Mouse (Mus musculus): ENCODE data around the gene Nrip3. TPM values are rescaled to one million over a fixed set of nuclear protein-coding genes. Genes with fewer than 3 reads are reported as not detected.

The Nrip3 gene
- total RNA-seq, 2 experiments from 2014 or later, result 209 to 247 TPM

GRCm38 (mm10) chr7:109767575-109768350 lies 14.1 kb downstream of the Nrip3 start:
- no peak for DNase-seq

GRCm38 (mm10) chr7:109764009-109764408 lies 17.8 kb downstream of the Nrip3 start:
- no peak for DNase-seq

- DNase-seq, result no peak
Observed at GRCm38 (mm10) chr7:109756291-109756690, 25.5 kb downstream of the Nrip3 start.

- no peak for DNase-seq
Observed at GRCm38 (mm10) chr7:109754034-109754433, 27.8 kb downstream of the Nrip3 start.

GRCm38 (mm10) chr7:109752008-109752925 lies 29.6 kb downstream of the Nrip3 start, which contains the start of gene Tmem9b:
Gene Tmem9b (minus strand): TSS chr7:109752875.
- peak; percentile 82 to 84 for DNase-seq

GRCm38 (mm10) chr7:109751427-109752007 lies 30.3 kb downstream of the Nrip3 start:
- DNase-seq, result no peak

GRCm38 (mm10) chr7:109747747-109748146 lies 34.1 kb downstream of the Nrip3 start:
- DNase-seq, result no peak

GRCm38 (mm10) chr7:109741703-109742102 lies 40.1 kb downstream of the Nrip3 start:
- no peak for DNase-seq

- DNase-seq, result no peak
Observed at GRCm38 (mm10) chr7:109741060-109741459, 40.8 kb downstream of the Nrip3 start.

- no peak for DNase-seq
Observed at GRCm38 (mm10) chr7:109739822-109740370, 41.9 kb downstream of the Nrip3 start.

GRCm38 (mm10) chr7:109734806-109735205 lies 47.0 kb downstream of the Nrip3 start:
- no peak for DNase-seq

- DNase-seq, result no peak
Observed at GRCm38 (mm10) chr7:109731626-109732025, 50.2 kb downstream of the Nrip3 start, which contains the start of gene Ascl3. Gene Ascl3 (minus strand): TSS chr7:109731726.

- DNase-seq, result no peak
Observed at GRCm38 (mm10) chr7:109723697-109724096, 58.1 kb downstream of the Nrip3 start, which contains the start of gene BC051019. Gene BC051019 (minus strand): TSS chr7:109723850.

- no peak for DNase-seq
Observed at GRCm38 (mm10) chr7:109723114-109723513, 58.7 kb downstream of the Nrip3 start.

GRCm38 (mm10) chr7:109722618-109723017 lies 59.2 kb downstream of the Nrip3 start:
- no peak for DNase-seq

GRCm38 (mm10) chr7:109719286-109719685 lies 62.5 kb downstream of the Nrip3 start:
- DNase-seq, result no peak

GRCm38 (mm10) chr7:109713434-109713982 lies 68.3 kb downstream of the Nrip3 start:
- no peak for DNase-seq

GRCm38 (mm10) chr7:109712198-109712597 lies 69.6 kb downstream of the Nrip3 start:
- no peak for DNase-seq

- DNase-seq, result no peak
Observed at GRCm38 (mm10) chr7:109710069-109710468, 71.8 kb downstream of the Nrip3 start.

GRCm38 (mm10) chr7:109708961-109709382 lies 72.9 kb downstream of the Nrip3 start:
- no peak for DNase-seq

Data from layer of hippocampus, postnatal 36 days (tissue).